Mouse (Mus musculus) intestine, embryonic 16.5 days (tissue): ENCODE results near the gene Tmod1. TPM values are rescaled to one million over a fixed set of nuclear protein-coding genes. Genes with fewer than 3 reads are reported as not detected.

Source experiments
- ATAC-seq: fragments of 200-750 bp; cut with Nextera tagmentation; 2 replicates; pipeline ENCODE4 v1.8.0; 2017; ENCODE audit warnings: moderate TSS enrichment, moderate library complexity
- H3K27ac ChIP-seq: fragments of 300-500 bp; sonication (generic); 2 replicates; pipeline ENCODE4 v1.5.1; 2014; ENCODE audit warnings: mild to moderate bottlenecking, low read length
- H3K27me3 ChIP-seq: fragments of 300-500 bp; sonication (generic); replicated peaks from 2 replicates; pipeline ENCODE4 v1.6.1; 2014; ENCODE audit warnings: low read length, control low read depth, mixed read lengths; ENCODE audit not compliant: control insufficient read depth, insufficient read depth
- H3K36me3 ChIP-seq: fragments of 300-500 bp; sonication (generic); 2 replicates; pipeline ENCODE4 v1.6.1; 2014; ENCODE audit warnings: low read length, control low read depth; ENCODE audit not compliant: control insufficient read depth, insufficient read depth
- H3K4me1 ChIP-seq: fragments of 300-500 bp; sonication (generic); 2 replicates; pipeline ENCODE4 v1.6.1; 2014; ENCODE audit warnings: low read length, control low read depth, mixed read lengths; ENCODE audit not compliant: control insufficient read depth, insufficient read depth
- H3K4me2 ChIP-seq: fragments of 300-500 bp; sonication (generic); 2 replicates; pipeline ENCODE4 v1.6.1; 2014; ENCODE audit warnings: low read depth, low read length, control low read depth
- H3K4me3 ChIP-seq: fragments of 300-500 bp; sonication (generic); 2 replicates; pipeline ENCODE4 v1.5.1; 2014; ENCODE audit warnings: mild to moderate bottlenecking, low read length
- H3K9ac ChIP-seq: fragments of 300-500 bp; sonication (generic); 2 replicates; pipeline ENCODE4 v1.6.1; 2014; ENCODE audit warnings: low read depth, low read length
- H3K9me3 ChIP-seq: fragments of 300-500 bp; sonication (generic); 2 replicates; pipeline ENCODE4 v1.6.1; 2016; ENCODE audit warnings: low read length, control low read depth; ENCODE audit not compliant: control insufficient read depth
- WGBS: fragments of 180-500 bp; shearing (Covaris S2); extraction: QIAGEN DNeasy Blood & Tissue Kit; methylation state at CpG from one replicate; pipeline ENCODE4 v1.1.7; 2014; 5-methylcytosine and 5-hydroxymethylcytosine counted together
- polyA plus RNA-seq: library from polyadenylated mRNA; unstranded; fragments of >200 nt; fragmentation: Nextera tagmentation; extraction: Ambion mirVana; gene quantifications from 2 replicates; pipeline ENCODE4 v1.2.1, GENCODE M21; 2015

Gene Tmod1
- polyA plus RNA-seq, 1 experiment from 2014 or later = 4.0 TPM

GRCm38 (mm10) chr4:46095826-46096159, 57.1 kb downstream of the Tmod1 start:
- Histone ChIP-seq H3K36me3 (no peaks in the 10 kb centered on the region), H3K4me3 (no peak overlapping the region), H3K27me3 (no peaks in the 10 kb centered on the region), H3K9ac (no peak overlapping the region), H3K27ac (no peak overlapping the region), H3K9me3 (no peaks in the 10 kb centered on the region), H3K4me1 (peaks cover 2% of the 10 kb centered on the region), H3K4me2 (no peak overlapping the region)
- no peak for ATAC-seq
- 93% methylated on average over 3 of the region's 3 CpGs for WGBS

GRCm38 (mm10) chr4:46096546-46096945, 57.8 kb downstream of the Tmod1 start:
- 83% methylated on average over 7 of the region's 7 CpGs for WGBS
- no peaks in the 10 kb centered on the region for H3K27me3 ChIP-seq
- H3K9ac ChIP-seq = no peak overlapping the region
- no peak overlapping the region for H3K4me3 ChIP-seq
- no peaks in the 10 kb centered on the region for H3K36me3 ChIP-seq
- no peak overlapping the region for H3K4me2 ChIP-seq
- no peak overlapping the region for H3K27ac ChIP-seq
- H3K4me1 ChIP-seq = peaks cover 8% of the 10 kb centered on the region
- ATAC-seq = no peak
- H3K9me3 ChIP-seq = no peaks in the 10 kb centered on the region

DNA sequence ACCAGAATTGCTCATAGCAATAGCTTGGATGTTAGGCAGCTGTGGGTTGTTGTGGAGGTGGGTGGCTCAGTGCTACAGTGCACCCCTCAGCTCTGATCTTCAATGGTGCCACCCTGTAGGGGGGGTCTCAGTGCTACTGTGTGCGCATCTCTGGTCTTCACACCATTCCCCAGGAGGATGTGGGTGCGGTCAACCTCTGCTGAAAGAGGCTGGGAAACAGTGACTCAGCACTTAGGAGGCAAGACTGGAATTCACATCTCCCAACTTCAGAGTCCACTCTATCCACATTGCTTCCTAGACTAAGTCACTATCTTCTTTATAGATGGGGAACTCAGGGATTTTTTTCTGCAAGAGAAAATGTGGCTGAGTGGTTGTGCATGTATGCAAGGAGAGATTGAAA, 58.9 kb downstream of the Tmod1 start:
- H3K27ac ChIP-seq = no peak overlapping the region
- H3K4me1 ChIP-seq = peaks cover 8% of the 10 kb centered on the region
- H3K27me3 ChIP-seq = no peaks in the 10 kb centered on the region
- no peak overlapping the region for H3K4me2 ChIP-seq
- H3K9me3 ChIP-seq = no peaks in the 10 kb centered on the region
- ATAC-seq = no peak
- 87% methylated on average over 2 of the region's 2 CpGs for WGBS
- H3K36me3 ChIP-seq = no peaks in the 10 kb centered on the region
- H3K9ac ChIP-seq = no peak overlapping the region
- H3K4me3 ChIP-seq = no peak overlapping the region

DNA sequence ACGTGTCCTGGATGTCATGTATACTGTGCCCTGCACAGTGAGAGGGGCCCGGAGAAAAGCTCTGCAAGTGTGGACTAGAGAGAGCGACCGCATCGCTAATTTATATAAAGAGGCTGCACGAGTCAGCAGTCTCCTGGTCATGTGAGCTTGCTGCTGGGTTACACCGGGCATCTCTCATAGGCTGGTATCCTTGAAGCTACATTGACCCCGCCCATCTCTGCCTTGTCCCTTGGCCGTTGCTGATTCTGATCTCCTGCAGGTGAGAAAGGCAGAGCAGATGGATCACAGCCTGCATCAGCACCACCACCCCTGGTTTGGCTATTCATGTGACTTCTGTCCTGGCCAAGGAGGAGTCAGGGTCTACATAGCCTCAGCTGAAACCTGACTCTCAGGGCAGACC, 60.4 kb downstream of the Tmod1 start:
- no peak overlapping the region for H3K4me3 ChIP-seq
- H3K4me1 ChIP-seq = peaks cover 8% of the 10 kb centered on the region
- H3K9me3 ChIP-seq = no peaks in the 10 kb centered on the region
- no peak overlapping the region for H3K9ac ChIP-seq
- no peak overlapping the region for H3K4me2 ChIP-seq
- ATAC-seq = no peak
- H3K36me3 ChIP-seq = no peaks in the 10 kb centered on the region
- H3K27me3 ChIP-seq = no peaks in the 10 kb centered on the region
- WGBS = 77% methylated on average over 9 of the region's 9 CpGs
- no peak overlapping the region for H3K27ac ChIP-seq

- ATAC-seq = no peak
- no peak overlapping the region for H3K4me2 ChIP-seq
- no peaks in the 10 kb centered on the region for H3K9me3 ChIP-seq
- H3K4me3 ChIP-seq = no peak overlapping the region
- H3K36me3 ChIP-seq = no peaks in the 10 kb centered on the region
- 40% methylated on average over 7 of the region's 7 CpGs for WGBS
- H3K27me3 ChIP-seq = no peaks in the 10 kb centered on the region
- H3K4me1 ChIP-seq = peaks cover 8% of the 10 kb centered on the region
- H3K9ac ChIP-seq = no peak overlapping the region
- no peak overlapping the region for H3K27ac ChIP-seq
Observed at GRCm38 (mm10) chr4:46100539-46100938, 61.8 kb downstream of the Tmod1 start.

DNA sequence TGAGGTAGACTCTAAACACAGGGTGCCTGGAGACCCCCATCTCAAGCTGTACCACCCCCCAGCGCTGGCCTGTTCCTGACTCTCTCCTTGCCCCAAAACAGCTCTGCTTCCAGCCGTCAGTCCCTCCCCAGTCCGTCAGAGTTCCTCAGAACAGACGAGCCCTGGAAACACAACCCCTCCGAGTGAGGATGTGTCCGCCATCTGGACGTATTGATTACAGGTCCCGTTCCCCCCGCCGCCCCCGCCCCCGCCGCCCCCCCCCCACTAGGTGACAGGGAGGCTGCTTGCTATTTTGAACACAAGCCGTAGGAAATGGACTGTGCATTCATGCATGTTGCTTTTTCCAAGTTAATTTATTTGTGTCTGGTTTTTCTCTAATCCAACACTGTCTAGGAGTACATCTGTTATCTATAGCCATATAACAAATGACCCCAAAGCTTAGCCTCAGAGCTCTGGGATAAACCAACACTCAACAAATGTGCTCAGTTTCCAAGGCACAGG, 62.5 kb downstream of the Tmod1 start:
- peaks cover 8% of the 10 kb centered on the region for H3K4me1 ChIP-seq
- H3K27me3 ChIP-seq = no peaks in the 10 kb centered on the region
- H3K9ac ChIP-seq = no peak overlapping the region
- H3K9me3 ChIP-seq = no peaks in the 10 kb centered on the region
- ATAC-seq = no peak
- 23% methylated on average over 14 of the region's 14 CpGs for WGBS
- H3K36me3 ChIP-seq = no peaks in the 10 kb centered on the region
- no peak overlapping the region for H3K27ac ChIP-seq
- H3K4me2 ChIP-seq = no peak overlapping the region
- no peak overlapping the region for H3K4me3 ChIP-seq

GRCm38 (mm10) chr4:46102078-46102769, 63.5 kb downstream of the Tmod1 start:
- Histone ChIP-seq H3K27me3 (no peaks in the 10 kb centered on the region), H3K9ac (no peak overlapping the region), H3K4me3 (no peak overlapping the region), H3K4me2 (no peak overlapping the region), H3K4me1 (peaks cover 8% of the 10 kb centered on the region), H3K27ac (no peak overlapping the region), H3K9me3 (no peaks in the 10 kb centered on the region), H3K36me3 (no peaks in the 10 kb centered on the region)
- WGBS = 93% methylated on average over 10 of the region's 10 CpGs
- no peak for ATAC-seq

DNA sequence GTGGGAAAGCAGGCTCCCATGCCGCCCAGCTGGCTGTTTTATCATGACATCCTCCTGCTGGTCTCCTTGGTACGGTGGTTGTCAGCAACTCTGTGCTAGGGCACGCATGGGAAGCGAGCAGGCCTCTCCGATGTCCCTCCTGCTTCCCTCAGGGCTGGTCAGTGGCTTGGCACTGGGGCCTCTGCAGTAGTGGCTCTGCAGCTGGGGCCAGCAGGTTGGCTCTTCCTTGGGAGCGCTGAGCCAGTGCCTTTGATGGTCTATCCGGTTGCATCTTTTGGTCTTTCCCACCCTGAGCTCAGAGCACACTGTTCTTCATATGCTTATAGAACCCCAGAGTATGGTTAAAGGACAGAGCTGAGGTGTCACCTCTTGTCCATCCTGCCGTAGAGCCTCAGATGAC, 71.3 kb downstream of the Tmod1 start:
- WGBS = 89% methylated on average over 8 of the region's 8 CpGs
- Histone ChIP-seq H3K36me3 (no peaks in the 10 kb centered on the region), H3K9ac (no peak overlapping the region), H3K4me3 (no peak overlapping the region), H3K27ac (no peak overlapping the region), H3K27me3 (no peaks in the 10 kb centered on the region), H3K4me1 (no peaks in the 10 kb centered on the region), H3K9me3 (no peaks in the 10 kb centered on the region), H3K4me2 (no peak overlapping the region)
- ATAC-seq = no peak

GRCm38 (mm10) chr4:46111361-46111760, 72.6 kb downstream of the Tmod1 start:
- H3K27me3 ChIP-seq = no peaks in the 10 kb centered on the region
- no peak overlapping the region for H3K4me3 ChIP-seq
- WGBS = 41% methylated on average over 3 of the region's 3 CpGs
- ATAC-seq = no peak
- no peaks in the 10 kb centered on the region for H3K36me3 ChIP-seq
- H3K4me1 ChIP-seq = no peaks in the 10 kb centered on the region
- no peak overlapping the region for H3K4me2 ChIP-seq
- H3K9me3 ChIP-seq = no peaks in the 10 kb centered on the region
- H3K9ac ChIP-seq = no peak overlapping the region
- H3K27ac ChIP-seq = no peak overlapping the region

GRCm38 (mm10) chr4:46115308-46115707, 76.6 kb downstream of the Tmod1 start:
- Histone ChIP-seq H3K9ac (no peak overlapping the region), H3K36me3 (peaks cover 18% of the 10 kb centered on the region; the same call in 1 of the 2 replicates), H3K27ac (no peak overlapping the region), H3K4me3 (no peak overlapping the region), H3K27me3 (no peaks in the 10 kb centered on the region), H3K9me3 (no peaks in the 10 kb centered on the region), H3K4me1 (no peaks in the 10 kb centered on the region), H3K4me2 (no peak overlapping the region)
- 70% methylated on average over 1 of the region's 1 CpGs for WGBS
- ATAC-seq = no peak
